Mouse (Mus musculus): ENCODE measurements around the gene Gm3239. TPM values are rescaled to one million over a fixed set of nuclear protein-coding genes. Genes with fewer than 3 reads are reported as not detected.
"Not testable (repeated sequence)": the region's sequence is repeated elsewhere in the genome, so short reads cannot be mapped to it uniquely, and the experiment has no call there.

Gene Gm3239
- 1.9 and 3.0 TPM in 2 replicates for total RNA-seq (2014; rRNA removed)
- 0.50 and 1.4 TPM in 2 replicates for polyA plus RNA-seq (2015; fragmentation: Nextera tagmentation; extraction: Ambion mirVana)

DNA sequence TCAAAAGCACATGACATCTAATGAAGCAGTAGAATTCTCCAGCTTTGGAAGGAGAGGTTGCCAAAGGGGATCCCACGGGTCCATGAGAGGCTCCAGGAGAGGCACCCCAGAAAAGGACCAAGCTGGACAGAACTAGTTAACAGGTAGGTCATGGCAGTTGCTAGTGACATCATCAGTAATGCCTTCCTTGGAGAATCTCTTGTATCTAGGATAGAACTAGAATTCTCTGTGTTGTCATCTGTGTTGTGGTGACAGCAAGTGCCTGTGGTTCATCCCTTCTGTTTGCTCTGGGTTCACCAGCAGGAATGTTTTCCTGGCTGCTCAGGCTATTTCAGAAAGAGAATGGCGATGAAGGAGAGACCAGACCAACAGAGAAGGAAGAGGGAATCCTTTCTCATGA is at the start of gene Gm3239:
Gm3239 (plus strand) TSS at position 301 of the 400 bp plus-strand sequence.
- H3K9me3 ChIP-seq (ENCODE audit: low read length); H3K4me1 ChIP-seq (ENCODE audit: insufficient read depth); H3K27ac ChIP-seq (ENCODE audit: low read depth, low read length); ATAC-seq; H3K4me2 ChIP-seq (ENCODE audit: low read depth); DNase-seq; H3K4me3 ChIP-seq (ENCODE audit: low read depth, low read length); H3K27me3 ChIP-seq (ENCODE audit: insufficient read depth, low read length); H3K9ac ChIP-seq; H3K36me3 ChIP-seq (ENCODE audit: insufficient read depth): not testable (repeated sequence)
- WGBS: no CpG with 5 or more reads among the region's 2 CpGs

DNA sequence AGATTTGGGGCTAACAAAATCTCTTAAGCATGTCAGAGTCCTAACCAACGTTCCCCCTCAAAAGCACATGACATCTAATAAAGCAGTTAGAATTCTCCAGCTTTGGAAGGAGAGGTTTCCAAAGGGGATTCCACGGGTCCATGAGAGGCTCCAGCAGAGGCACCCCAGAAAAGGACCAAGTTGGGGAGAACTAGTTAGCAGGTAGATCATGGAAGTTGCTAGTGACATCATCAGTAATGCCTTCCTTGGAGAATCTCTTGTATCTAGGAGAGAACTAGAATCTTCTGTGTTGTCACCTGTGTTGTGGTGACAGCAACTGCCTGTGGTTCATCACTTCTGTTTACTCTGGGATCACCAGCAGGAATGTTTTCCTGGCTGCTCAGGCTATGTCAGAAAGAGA is 31.9 kb upstream of the Gm3239 start, which contains the start of gene Gm8159:
Gm8159 (plus strand) TSS at position 301 of the 400 bp plus-strand sequence.
- H3K27me3 ChIP-seq (ENCODE audit: insufficient read depth, low read length); H3K4me1 ChIP-seq (ENCODE audit: insufficient read depth); DNase-seq; H3K36me3 ChIP-seq (ENCODE audit: insufficient read depth); H3K4me3 ChIP-seq (ENCODE audit: low read depth, low read length); H3K9me3 ChIP-seq (ENCODE audit: low read length); H3K4me2 ChIP-seq (ENCODE audit: low read depth); ATAC-seq; H3K9ac ChIP-seq; H3K27ac ChIP-seq (ENCODE audit: low read depth, low read length): not testable (repeated sequence)
- WGBS: no CpG with 5 or more reads among the region's 2 CpGs

- TF ChIP-seq CTCF (IDR thresholded peaks at IDR 0.05; ENCODE audit: low read depth): peak; percentile 32
- ATAC-seq; H3K9me3 ChIP-seq (ENCODE audit: low read length); H3K4me1 ChIP-seq (ENCODE audit: insufficient read depth); H3K27me3 ChIP-seq (ENCODE audit: insufficient read depth, low read length); H3K36me3 ChIP-seq (ENCODE audit: insufficient read depth); H3K27ac ChIP-seq (ENCODE audit: low read depth, low read length): not testable (repeated sequence)
- H3K9ac ChIP-seq: 0 out of 2 replicates have a peak overlapping the region, but pooled peaks have one; percentile 28
- peak; percentile 1 for DNase-seq
- H3K4me2 ChIP-seq (ENCODE audit: low read depth): peak overlapping the region; percentile 69
- WGBS: 9% methylated on average over 12 of the region's 18 CpGs
- peak overlapping the region; percentile 28 for H3K4me3 ChIP-seq (ENCODE audit: low read depth, low read length)
These were observed 14.7 kb upstream of the Gm3239 start for GRCm38 (mm10) chr14:4649309-4649708.

- not testable (repeated sequence) for ATAC-seq; H3K4me1 ChIP-seq (ENCODE audit: insufficient read depth); H3K36me3 ChIP-seq (ENCODE audit: insufficient read depth); H3K27me3 ChIP-seq (ENCODE audit: insufficient read depth, low read length); H3K9me3 ChIP-seq (ENCODE audit: low read length); H3K27ac ChIP-seq (ENCODE audit: low read depth, low read length); H3K4me3 ChIP-seq (ENCODE audit: low read depth, low read length); H3K9ac ChIP-seq; DNase-seq
- H3K4me2 ChIP-seq (ENCODE audit: low read depth): peak overlapping the region; percentile 69; the same call in 1 of the 2 replicates
- WGBS: 5% methylated on average over 4 of the region's 9 CpGs
- peak; percentile 46 for TF ChIP-seq CTCF (IDR thresholded peaks at IDR 0.05; ENCODE audit: low read depth)
These were observed 13.7 kb upstream of the Gm3239 start for GRCm38 (mm10) chr14:4650324-4650723.

- not testable (repeated sequence) for H3K9me3 ChIP-seq (ENCODE audit: low read length); H3K36me3 ChIP-seq (ENCODE audit: insufficient read depth); H3K27ac ChIP-seq (ENCODE audit: low read depth, low read length); H3K27me3 ChIP-seq (ENCODE audit: insufficient read depth, low read length); ATAC-seq; H3K4me1 ChIP-seq (ENCODE audit: insufficient read depth); H3K4me2 ChIP-seq (ENCODE audit: low read depth); H3K9ac ChIP-seq; H3K4me3 ChIP-seq (ENCODE audit: low read depth, low read length); DNase-seq
- WGBS: 84% methylated on average over 1 of the region's 2 CpGs
These were observed 44.9 kb downstream of the Gm3239 start, which contains the start of gene Gm7876 for GRCm38 (mm10) chr14:4708938-4709337. Gene Gm7876, plus strand, starts transcription at chr14:4709238.

Other genes starting within 250 kb of the Gm3239 start
- gene Gm3164, start 248.7 kb upstream of the Gm3239 start, total RNA-seq (2014; rRNA removed): 4.8 and 5.2 TPM in 2 replicates
- 4.6 and 6.7 TPM in 2 replicates for gene Gm3164, start 248.7 kb upstream of the Gm3239 start, polyA plus RNA-seq (2015; fragmentation: Nextera tagmentation; extraction: Ambion mirVana)
- 1.7 and 2.8 TPM in 2 replicates for gene Gm3173, start 233.2 kb upstream of the Gm3239 start, total RNA-seq (2014; rRNA removed)
- gene Gm3173, start 233.2 kb upstream of the Gm3239 start, polyA plus RNA-seq (2015; fragmentation: Nextera tagmentation; extraction: Ambion mirVana): 1.7 and 3.3 TPM in 2 replicates
- gene Gm3182, start 182.4 kb upstream of the Gm3239 start, total RNA-seq (2014; rRNA removed): not detected in 2 replicates
- not detected in 2 replicates for gene Gm3182, start 182.4 kb upstream of the Gm3239 start, polyA plus RNA-seq (2015; fragmentation: Nextera tagmentation; extraction: Ambion mirVana)
- not detected in 2 replicates for gene Gm3047, start 108.8 kb upstream of the Gm3239 start, total RNA-seq (2014; rRNA removed)
- not detected in 2 replicates for gene Gm3047, start 108.8 kb upstream of the Gm3239 start, polyA plus RNA-seq (2015; fragmentation: Nextera tagmentation; extraction: Ambion mirVana)
- gene Gm8159, start 31.8 kb upstream of the Gm3239 start, total RNA-seq (2014; rRNA removed): not detected in 2 replicates
- gene Gm8159, start 31.8 kb upstream of the Gm3239 start, polyA plus RNA-seq (2015; fragmentation: Nextera tagmentation; extraction: Ambion mirVana): not detected in 2 replicates
- gene Gm7876, start 45.0 kb downstream of the Gm3239 start, total RNA-seq (2014; rRNA removed): not detected in 2 replicates
- not detected in 2 replicates for gene Gm7876, start 45.0 kb downstream of the Gm3239 start, polyA plus RNA-seq (2015; fragmentation: Nextera tagmentation; extraction: Ambion mirVana)
- 4.8 and 5.0 TPM in 2 replicates for gene Gm3252, start 62.6 kb downstream of the Gm3239 start, total RNA-seq (2014; rRNA removed)
- 3.5 and 3.8 TPM in 2 replicates for gene Gm3252, start 62.6 kb downstream of the Gm3239 start, polyA plus RNA-seq (2015; fragmentation: Nextera tagmentation; extraction: Ambion mirVana)
- not detected in 2 replicates for gene Gm9602, start 112.1 kb downstream of the Gm3239 start, total RNA-seq (2014; rRNA removed)
- gene Gm9602, start 112.1 kb downstream of the Gm3239 start, polyA plus RNA-seq (2015; fragmentation: Nextera tagmentation; extraction: Ambion mirVana): not detected in 2 replicates
- not detected in 2 replicates for gene Gm3269, start 173.9 kb downstream of the Gm3239 start, total RNA-seq (2014; rRNA removed)
- gene Gm3269, start 173.9 kb downstream of the Gm3239 start, polyA plus RNA-seq (2015; fragmentation: Nextera tagmentation; extraction: Ambion mirVana): not detected in 2 replicates
- gene Gm3264, start 191.4 kb downstream of the Gm3239 start, total RNA-seq (2014; rRNA removed): 2.2 and 6.8 TPM in 2 replicates
- gene Gm3264, start 191.4 kb downstream of the Gm3239 start, polyA plus RNA-seq (2015; fragmentation: Nextera tagmentation; extraction: Ambion mirVana): 4.2 and 4.6 TPM in 2 replicates
- 0.15 and 0.33 TPM in 2 replicates for gene Gm3278, start 228.2 kb downstream of the Gm3239 start, total RNA-seq (2014; rRNA removed)
- 0.16 and 0.20 TPM in 2 replicates for gene Gm3278, start 228.2 kb downstream of the Gm3239 start, polyA plus RNA-seq (2015; fragmentation: Nextera tagmentation; extraction: Ambion mirVana)

All from forebrain, postnatal 0 days (tissue).